Mouse (Mus musculus): ENCODE data around the gene Zfp217.

DNA sequence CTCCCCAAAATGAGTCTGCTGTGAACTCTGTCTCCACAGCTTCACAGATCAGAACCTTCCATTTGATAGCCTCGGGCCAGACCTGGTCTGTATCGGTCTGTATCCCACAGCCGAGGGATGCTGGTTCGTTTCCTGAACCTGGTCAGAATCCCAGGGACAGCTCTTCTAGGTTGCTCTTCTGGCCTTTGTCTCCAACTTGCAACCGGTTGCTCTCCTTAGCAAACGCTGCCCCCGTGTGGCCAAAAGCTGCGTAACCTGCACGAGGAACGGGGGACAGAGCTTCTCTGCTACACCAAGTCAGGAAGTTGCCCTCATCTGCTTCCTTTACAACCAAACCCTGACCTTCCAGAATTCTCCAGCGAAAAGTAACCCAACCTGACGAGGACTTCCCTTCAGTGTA is 46.8 kb downstream of the Zfp217 start:
- TF ChIP-seq POLR2A (IDR thresholded peaks at IDR 0.05; ENCODE audit: borderline replicate concordance, insufficient read depth, low read length) (no peak), CTCF (IDR thresholded peaks at IDR 0.05; ENCODE audit: borderline replicate concordance, insufficient read depth, low read depth, low read length) (peak; percentile 96)
